Mouse (Mus musculus): ENCODE measurements at regions not wholly inside any gene's neighbourhood (a gene's known extent, or its start where the extent isn't known, plus 50 kb on each side); places are given as distances from the start of the nearest gene placed in this dataset.

GRCm38 (mm10) chr10:45972240-45972639 is 394.6 kb downstream of the Hace1 start:
- no peak for DNase-seq (ENCODE audit: low spot score in 2 of 2)

DNA sequence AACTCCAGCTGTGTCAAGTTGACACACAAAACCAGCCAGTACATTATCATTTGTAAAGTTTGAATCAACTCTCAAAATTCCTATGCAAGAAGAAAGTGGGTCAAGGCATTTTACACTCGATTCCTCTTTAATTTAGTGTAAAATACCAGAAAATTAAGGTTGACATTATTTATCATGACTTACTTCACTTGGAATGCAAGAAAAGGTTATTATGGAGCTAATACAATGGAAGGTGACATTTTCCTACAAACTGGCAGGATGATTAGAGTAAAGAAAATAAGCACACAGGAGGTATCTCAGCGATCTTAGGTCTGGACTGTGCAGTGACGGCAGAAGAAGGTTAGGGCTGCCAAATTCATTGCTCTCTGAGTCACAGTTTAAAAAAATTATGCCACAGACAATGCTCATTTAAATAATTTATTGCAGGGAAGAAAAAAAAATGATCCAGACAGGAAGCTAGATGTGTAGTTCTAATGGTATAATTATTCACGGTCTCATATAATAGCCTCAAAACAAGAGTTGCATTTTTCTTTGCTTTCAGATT is 405.2 kb downstream of the Hace1 start:
- no peak for DNase-seq (ENCODE audit: low spot score in 2 of 2)

DNA sequence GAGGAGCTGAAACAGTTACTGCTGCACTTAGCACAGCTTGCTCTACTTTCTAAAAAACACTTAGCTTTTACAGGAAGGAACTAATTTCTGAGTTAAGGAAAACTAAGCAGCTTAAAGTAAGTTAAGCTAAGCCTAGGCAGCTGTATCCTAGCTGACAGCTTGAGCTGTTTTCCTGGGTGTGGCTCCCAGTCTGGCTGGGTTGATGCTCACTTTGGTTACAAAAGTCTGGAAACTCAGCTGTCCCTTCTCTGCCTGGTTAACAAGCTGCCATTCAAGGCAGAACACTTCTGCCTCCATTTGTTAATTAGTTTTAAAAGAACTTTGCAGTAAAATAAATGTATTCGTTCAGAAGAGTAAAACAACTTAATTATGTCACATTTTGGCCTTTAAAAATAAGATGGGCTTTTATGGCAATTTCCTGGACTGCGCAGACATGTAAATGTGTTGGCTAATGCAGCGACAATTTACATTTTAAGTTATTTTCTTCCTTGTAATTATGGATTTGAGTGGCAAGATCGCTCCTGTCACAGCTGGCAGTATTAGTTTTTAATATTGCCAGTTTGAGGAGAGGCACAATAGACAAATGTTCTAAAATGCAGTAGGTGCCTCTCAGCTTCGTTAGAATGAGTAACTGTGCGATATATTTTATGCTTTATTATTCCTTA is 406.2 kb downstream of the Hace1 start:
- DNase-seq (ENCODE audit: low spot score in 2 of 2): no peak

- DNase-seq (ENCODE audit: low spot score in 2 of 2): no peak
These were observed 408.7 kb downstream of the Hace1 start for GRCm38 (mm10) chr10:45986341-45986740.

GRCm38 (mm10) chr10:46006319-46006718 is 428.7 kb downstream of the Hace1 start:
- DNase-seq (ENCODE audit: low spot score in 2 of 2): no peak

- DNase-seq (ENCODE audit: low spot score in 2 of 2): no peak
These were observed 434.4 kb downstream of the Hace1 start for GRCm38 (mm10) chr10:46011916-46012596.

- no peak for DNase-seq (ENCODE audit: low spot score in 2 of 2)
These were observed 435.0 kb downstream of the Hace1 start for GRCm38 (mm10) chr10:46012599-46012998.

GRCm38 (mm10) chr10:46016295-46016694 is 438.7 kb downstream of the Hace1 start:
- DNase-seq (ENCODE audit: low spot score in 2 of 2): no peak

DNA sequence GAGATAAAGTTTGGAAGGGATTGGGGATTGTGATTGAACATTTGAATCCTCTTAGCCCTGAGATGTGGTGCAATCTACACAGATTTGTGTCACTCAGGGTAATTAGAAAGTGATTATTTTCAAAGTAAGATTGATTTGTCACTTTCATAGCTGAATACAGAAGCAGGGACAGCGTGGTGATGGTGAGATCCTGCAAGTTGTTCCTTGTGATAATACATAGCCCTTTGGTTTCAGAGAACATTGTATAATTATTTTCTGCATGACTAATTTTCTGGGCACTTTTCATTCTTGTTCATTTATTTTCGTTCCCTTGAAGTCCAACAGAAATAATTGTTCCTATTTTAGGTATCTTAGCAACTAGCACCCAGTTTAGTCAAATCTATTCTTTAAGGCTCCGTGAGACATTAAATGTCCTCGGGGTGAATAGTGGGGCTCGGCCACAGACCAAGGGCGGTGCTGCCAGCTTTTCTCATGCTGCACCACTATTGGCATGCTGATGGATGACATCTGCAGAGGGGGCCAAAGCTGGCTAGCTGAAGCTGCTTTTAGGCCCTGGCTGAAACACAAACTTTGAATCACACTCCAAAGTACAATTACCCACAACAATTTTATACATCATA is 468.0 kb downstream of the Hace1 start:
- no peak for DNase-seq (ENCODE audit: low spot score in 2 of 2)

- DNase-seq (ENCODE audit: low spot score in 2 of 2): no peak
These were observed 468.6 kb downstream of the Hace1 start for GRCm38 (mm10) chr10:46046094-46046749.

DNA sequence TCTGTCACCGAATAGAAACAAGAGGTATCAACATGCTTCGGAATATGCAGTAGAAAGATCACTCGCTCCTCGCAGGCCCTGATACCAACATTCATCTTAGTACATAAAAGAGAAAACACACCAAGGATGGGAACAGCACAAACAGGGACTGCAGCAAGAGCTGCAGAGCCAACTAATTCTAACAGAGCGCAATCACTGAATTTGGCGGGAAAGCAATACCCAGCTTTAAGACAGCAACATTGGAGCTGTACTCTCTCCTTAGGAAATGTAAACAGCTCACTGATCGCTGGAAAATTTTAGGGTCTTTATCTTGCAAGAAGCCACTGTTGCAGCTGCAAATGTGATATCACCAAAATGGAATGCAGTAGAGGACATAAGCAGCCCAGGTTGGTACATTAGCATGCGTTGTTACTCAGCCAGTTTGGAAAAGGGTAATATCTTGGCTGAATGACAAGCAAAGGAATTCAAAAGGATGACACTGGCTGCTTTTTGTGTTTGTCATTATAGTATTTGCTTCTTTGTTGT is 469.3 kb downstream of the Hace1 start:
- DNase-seq (ENCODE audit: low spot score in 2 of 2): no peak

DNA sequence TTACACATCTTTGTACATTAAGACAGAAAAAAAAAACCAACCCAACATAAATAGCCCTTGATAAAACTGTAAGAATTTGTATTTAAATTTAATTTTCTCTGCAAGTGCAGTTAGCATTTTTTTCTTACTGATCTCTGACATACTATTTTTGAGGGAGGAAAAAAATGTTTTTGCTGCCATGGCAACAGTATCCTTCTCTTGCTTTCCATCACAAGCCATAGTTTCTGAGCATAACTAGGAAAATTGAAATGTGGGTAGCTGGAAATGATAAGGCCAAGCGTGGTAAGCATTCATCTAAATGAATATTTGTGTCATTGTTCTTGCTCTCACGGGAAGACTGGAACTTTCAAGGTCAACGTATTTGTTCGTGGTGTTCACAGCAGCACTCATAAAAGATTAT is 470.0 kb downstream of the Hace1 start:
- DNase-seq (ENCODE audit: low spot score in 2 of 2): no peak

- no peak for DNase-seq (ENCODE audit: low spot score in 2 of 2)
These were observed 480.0 kb downstream of the Hace1 start for GRCm38 (mm10) chr10:46057362-46058198.

DNA sequence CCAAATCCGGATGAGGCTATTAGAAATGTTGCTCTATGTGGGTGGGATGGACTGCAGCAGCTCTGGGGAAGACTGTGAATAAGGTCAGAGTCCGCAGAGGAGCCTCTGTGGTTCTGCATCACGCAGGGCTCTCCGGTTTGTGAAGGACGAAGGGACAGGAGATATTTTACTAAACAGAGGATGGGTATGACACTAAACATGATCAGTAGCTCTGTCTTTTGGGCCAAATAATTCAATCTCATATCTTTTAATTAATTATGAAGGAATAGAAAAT is 480.5 kb downstream of the Hace1 start:
- no peak for DNase-seq (ENCODE audit: low spot score in 2 of 2)

DNA sequence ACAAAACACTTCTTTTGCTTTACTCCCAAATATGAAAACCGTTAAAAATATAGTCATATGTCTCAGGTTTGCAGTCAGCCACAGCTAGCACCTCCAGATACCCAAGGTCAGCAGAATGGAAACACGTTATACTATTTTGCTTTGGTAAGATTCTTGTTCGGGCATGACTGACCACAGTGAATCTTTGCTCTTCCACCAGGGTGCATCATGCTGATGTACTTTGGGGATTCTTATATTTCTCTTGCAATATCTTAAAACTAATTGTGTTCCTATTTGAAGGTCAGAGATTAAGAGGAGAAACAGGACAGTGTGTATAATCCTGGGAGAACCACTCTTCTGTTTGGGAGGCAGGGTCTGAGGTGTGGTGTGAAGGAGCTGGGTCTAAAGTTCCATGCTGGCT is 481.7 kb downstream of the Hace1 start:
- no peak for DNase-seq (ENCODE audit: low spot score in 2 of 2)

- DNase-seq (ENCODE audit: low spot score in 2 of 2): no peak
These were observed 486.2 kb downstream of the Hace1 start for GRCm38 (mm10) chr10:46063831-46064230.

DNA sequence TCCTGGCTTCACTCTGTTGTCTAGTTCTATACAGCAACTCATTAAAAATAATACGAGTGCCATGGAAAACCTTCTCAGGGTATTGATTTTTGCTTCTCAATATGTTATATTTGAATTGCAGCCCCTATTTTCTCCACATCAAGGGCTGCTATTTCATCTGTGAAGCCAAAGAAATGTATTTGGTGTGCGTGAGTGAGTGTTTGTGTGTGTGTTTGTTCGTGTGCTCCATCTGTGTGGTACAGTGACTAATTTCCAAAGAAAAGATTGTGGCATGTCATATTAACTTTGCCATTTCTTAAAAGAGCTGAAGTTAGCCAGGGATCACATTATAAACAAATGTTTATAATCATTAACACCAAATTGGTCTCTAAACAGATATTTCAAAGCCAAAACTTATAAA is 493.1 kb downstream of the Hace1 start:
- DNase-seq (ENCODE audit: low spot score in 2 of 2): no peak

GRCm38 (mm10) chr10:46071220-46071619 is 493.6 kb downstream of the Hace1 start:
- no peak for DNase-seq (ENCODE audit: low spot score in 2 of 2)

DNA sequence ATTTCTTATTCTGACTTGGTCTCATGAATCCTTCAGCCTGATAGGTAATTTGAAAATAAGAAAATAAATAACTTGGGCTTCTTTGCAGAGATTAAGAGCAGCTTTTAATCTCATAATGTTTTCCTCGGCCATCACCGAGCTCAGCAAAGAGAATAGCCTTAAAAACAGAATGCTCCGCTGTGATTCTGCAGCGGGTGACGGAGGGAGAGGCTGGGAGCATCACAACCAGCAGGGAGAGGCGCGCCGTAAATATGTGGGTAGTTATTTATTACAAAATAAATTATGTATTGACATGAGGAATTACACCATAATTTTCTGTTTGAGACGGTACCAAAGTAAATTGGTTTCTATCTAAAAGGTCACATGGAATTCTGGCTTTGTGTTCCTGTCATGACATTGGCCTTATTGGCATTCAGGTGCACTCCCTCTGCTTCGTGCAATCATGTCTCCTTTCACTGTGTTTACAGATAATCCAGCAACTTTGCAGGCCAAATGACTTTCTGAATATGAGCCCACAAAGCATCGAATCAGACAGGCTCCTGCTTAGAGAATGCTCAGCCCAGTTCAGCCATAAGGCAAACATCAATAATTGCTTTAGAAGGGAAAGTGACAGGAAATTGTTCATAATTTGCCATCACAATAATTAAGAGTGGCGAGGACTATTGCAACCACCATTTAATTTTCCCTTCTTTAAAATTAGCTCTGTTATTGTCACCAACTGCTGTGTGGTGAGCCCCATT is 494.4 kb downstream of the Hace1 start:
- DNase-seq (ENCODE audit: low spot score in 2 of 2): no peak

- no peak for DNase-seq (ENCODE audit: low spot score in 2 of 2)
These were observed 495.2 kb downstream of the Hace1 start for GRCm38 (mm10) chr10:46072550-46073470.
